Mouse (Mus musculus) ES-E14 (cell line): Measurements from ENCODE around the gene Nat9. TPM values are rescaled to one million over a fixed set of nuclear protein-coding genes. Genes with fewer than 3 reads are reported as not detected.

Source experiments
- total RNA-seq: library from RNA; depleted of rRNA; stranded (reverse); fragments of 300-350 nt; gene quantifications from 2 replicates; pipeline ENCODE4 v1.2.3, GENCODE M21; 2012; rRNA removed

Nat9 gene
- total RNA-seq, 1 experiment: 19.3 TPM

Other genes starting within 250 kb of the Nat9 start
- not detected in 2 replicates for gene Cd300c, start 218.7 kb downstream of the Nat9 start, total RNA-seq
- 0.09 TPM in 1 of 2 replicates, not detected in the other for gene Cd300ld, start 197.9 kb downstream of the Nat9 start, total RNA-seq
- not detected in 2 replicates for gene Cd300c2, start 186.0 kb downstream of the Nat9 start, total RNA-seq
- gene Cd300ld2, start 171.7 kb downstream of the Nat9 start, total RNA-seq: not detected in 2 replicates
- gene Cd300ld4, start 160.8 kb downstream of the Nat9 start, total RNA-seq: not detected in 2 replicates
- not detected in 2 replicates for gene Cd300ld5, start 150.1 kb downstream of the Nat9 start, total RNA-seq
- gene Cd300ld3, start 139.4 kb downstream of the Nat9 start, total RNA-seq: not detected in 2 replicates
- gene Cd300e, start 125.7 kb downstream of the Nat9 start, total RNA-seq: 0.09 and 0.11 TPM in 2 replicates
- 0.67 and 0.85 TPM in 2 replicates for gene Rab37, start 96.4 kb downstream of the Nat9 start, total RNA-seq
- gene Cd300lf, start 53.9 kb downstream of the Nat9 start, total RNA-seq: 0.40 and 0.42 TPM in 2 replicates
- gene Slc9a3r1, start 24.5 kb downstream of the Nat9 start, total RNA-seq: 40.3 and 43.9 TPM in 2 replicates
- 14.7 and 17.2 TPM in 2 replicates for gene Tmem104, start 372 bp downstream of the Nat9 start, total RNA-seq
- 0.21 and 0.22 TPM in 2 replicates for gene Grin2c, start 79.4 kb upstream of the Nat9 start, total RNA-seq
- gene Fdxr, start 89.2 kb upstream of the Nat9 start, total RNA-seq: 12.1 and 21.0 TPM in 2 replicates
- gene Fads6, start 109.8 kb upstream of the Nat9 start, total RNA-seq: 2.1 and 3.7 TPM in 2 replicates
- gene Otop2, start 119.3 kb upstream of the Nat9 start, total RNA-seq: 0.18 and 0.21 TPM in 2 replicates
- 0.11 TPM in 1 of 2 replicates, not detected in the other for gene Ush1g, start 134.2 kb upstream of the Nat9 start, total RNA-seq
- gene Otop3, start 146.9 kb upstream of the Nat9 start, total RNA-seq: not detected in 2 replicates
- gene Hid1, start 179.9 kb upstream of the Nat9 start, total RNA-seq: 2.4 and 2.8 TPM in 2 replicates
- gene Cdr2l, start 194.1 kb upstream of the Nat9 start, total RNA-seq: 8.5 and 10.4 TPM in 2 replicates
- 79.5 and 89.3 TPM in 2 replicates for gene Mrpl58, start 215.9 kb upstream of the Nat9 start, total RNA-seq
- 275 and 342 TPM in 2 replicates for gene Atp5h, start 232.1 kb upstream of the Nat9 start, total RNA-seq
- 14.0 and 19.5 TPM in 2 replicates for gene Kctd2, start 232.3 kb upstream of the Nat9 start, total RNA-seq